Mouse (Mus musculus): ENCODE data around the gene Sdf4. TPM values are rescaled to one million over a fixed set of nuclear protein-coding genes. Genes with fewer than 3 reads are reported as not detected.

Sdf4 gene
- polyA plus RNA-seq (2015; fragmentation: Nextera tagmentation; extraction: Ambion mirVana), result 160 and 166 TPM in 2 replicates

DNA sequence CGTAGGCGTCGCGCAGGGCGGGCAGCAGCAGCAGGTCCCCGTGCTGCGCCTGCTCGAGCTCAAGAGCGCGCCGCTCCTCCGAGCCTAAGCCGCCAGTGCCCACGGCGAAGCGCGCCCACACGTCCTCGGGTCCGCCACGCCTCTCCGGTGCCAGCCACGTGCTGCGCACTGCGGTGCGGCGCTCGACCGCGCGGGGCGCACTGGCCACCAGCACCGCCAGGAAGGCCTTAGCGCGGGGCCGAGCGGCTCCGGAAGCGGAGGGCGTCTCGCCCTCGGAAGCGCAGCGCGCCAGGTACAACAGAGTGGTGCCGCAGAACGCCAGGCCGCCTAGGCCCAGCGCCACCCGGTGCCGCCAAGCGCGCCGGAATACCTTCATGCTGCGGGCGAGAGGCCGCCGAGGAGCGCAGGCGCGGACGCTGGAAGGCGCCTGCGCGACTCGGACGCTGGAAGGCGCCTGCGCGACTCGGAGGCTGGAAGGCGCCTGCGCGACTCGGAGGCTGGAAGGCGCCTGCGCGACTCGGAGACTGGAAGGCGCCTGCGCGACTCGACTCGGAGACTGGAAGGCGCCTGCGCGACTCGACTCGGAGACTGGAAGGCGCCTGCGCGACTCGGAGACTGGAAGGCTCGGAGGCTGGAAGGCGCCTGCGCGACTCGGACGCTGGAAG, at the start of gene Sdf4, which contains the start of gene B3galt6:
TSS of gene Sdf4 (plus strand) at position 632 of the 665 bp plus-strand sequence.
TSS of gene B3galt6 (minus strand) at position 409 of the 665 bp plus-strand sequence.
- WGBS, result under 1% methylated on average over 98 of the region's 99 CpGs
- ATAC-seq (ENCODE audit: low FRiP score, low read depth), result peak; percentile 81
- peak within 1 kb of the TSS; percentile 84 for H3K4me3 ChIP-seq

DNA sequence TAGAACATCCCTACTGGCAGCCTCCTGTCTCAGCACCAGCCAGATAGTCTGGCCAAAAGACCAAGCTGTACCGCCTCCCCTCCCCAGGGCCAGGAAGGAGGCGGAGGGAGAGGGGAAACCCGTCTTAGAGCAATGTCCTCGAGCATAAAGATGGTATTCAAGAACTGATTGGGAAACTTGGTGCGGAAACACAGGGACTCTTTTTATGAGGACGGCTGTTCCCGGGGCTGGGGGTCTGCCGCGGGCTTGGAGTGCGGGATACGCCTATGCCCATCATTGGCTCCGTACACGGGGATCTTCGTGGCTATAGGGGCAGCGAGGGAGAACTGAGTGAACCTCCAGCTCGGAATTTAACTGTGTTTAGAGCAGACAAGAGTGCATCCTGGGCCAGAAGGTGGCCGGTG, 49.6 kb upstream of the Sdf4 start:
- peak overlapping the region; percentile 86 for H3K27ac ChIP-seq
- ATAC-seq (ENCODE audit: low FRiP score, low read depth), result peak; percentile 62
- peak overlapping the region; percentile 97 for H3K4me2 ChIP-seq (replicated peaks)
- H3K36me3 ChIP-seq, result peaks cover 17% of the 10 kb centered on the region
- H3K9me3 ChIP-seq, result no peaks in the 10 kb centered on the region
- no peaks in the 10 kb centered on the region for H3K27me3 ChIP-seq
- WGBS, result under 1% methylated on average over 17 of the region's 17 CpGs
- peak overlapping the region; percentile 96 for H3K9ac ChIP-seq
- peak overlapping the region; percentile 96 for H3K4me3 ChIP-seq
- peaks cover 19% of the 10 kb centered on the region for H3K4me1 ChIP-seq

More for the DNA sequence above, at the start of gene Sdf4, which contains the start of gene B3galt6:
- Histone ChIP-seq H3K9ac (peak within 1 kb of the TSS; percentile 89), H3K27ac (peak within 1 kb of the TSS; percentile 94), H3K36me3 (peaks cover 29% of the 10 kb centered on the region), H3K4me2 (replicated peaks) (peak within 1 kb of the TSS; percentile 98), H3K27me3 (no peaks in the 10 kb centered on the region), H3K4me1 (peaks cover 27% of the 10 kb centered on the region), H3K9me3 (no peaks in the 10 kb centered on the region)

DNA sequence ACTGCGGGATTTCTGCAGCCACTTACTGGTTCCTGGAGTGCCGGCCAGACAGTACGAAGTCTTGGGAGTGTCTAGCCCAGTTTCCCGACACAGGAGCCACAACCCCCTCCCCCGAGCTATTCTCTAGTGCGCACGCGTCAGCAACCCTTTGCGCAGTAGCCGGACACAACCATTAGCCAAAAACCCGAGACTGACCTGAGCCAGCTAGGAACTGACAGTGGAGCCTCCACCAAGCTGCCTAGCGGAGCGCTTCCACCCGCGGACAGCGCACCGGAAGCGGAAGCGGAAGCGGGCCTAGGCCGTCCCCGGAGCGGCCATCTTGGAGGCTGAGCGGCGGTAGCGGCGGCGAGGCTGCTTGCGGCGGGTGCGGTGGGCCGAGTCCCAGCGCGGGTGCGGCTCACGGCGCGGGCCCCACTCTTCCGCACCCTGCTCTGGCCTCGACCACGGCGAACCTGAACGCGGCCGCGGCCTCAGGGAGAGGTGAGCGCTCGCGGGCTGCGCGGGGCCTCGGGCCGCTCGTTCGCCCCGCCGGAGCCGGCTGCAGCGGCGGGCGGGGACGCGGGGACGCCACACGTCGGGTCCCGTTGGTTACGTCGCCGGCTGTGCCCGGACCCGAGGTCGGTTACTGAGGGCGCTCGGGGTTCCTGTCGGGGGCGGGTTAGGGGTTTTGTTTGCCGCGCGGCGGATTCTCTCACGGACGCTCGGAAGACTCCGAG, 49.0 kb upstream of the Sdf4 start, which contains the start of gene Ube2j2:
TSS of gene Ube2j2 (plus strand) at position 298 of the 716 bp plus-strand sequence.
- Histone ChIP-seq H3K27ac (peak within 1 kb of the TSS; percentile 86), H3K9ac (peak within 1 kb of the TSS; percentile 96), H3K27me3 (no peaks in the 10 kb centered on the region), H3K36me3 (peaks cover 23% of the 10 kb centered on the region), H3K4me1 (peaks cover 19% of the 10 kb centered on the region), H3K9me3 (no peaks in the 10 kb centered on the region), H3K4me3 (peak within 1 kb of the TSS; percentile 96), H3K4me2 (replicated peaks) (peak within 1 kb of the TSS; percentile 97)
- ATAC-seq (ENCODE audit: low FRiP score, low read depth), result peak; percentile 96
- WGBS, result 1% methylated on average over 73 of the region's 85 CpGs

DNA sequence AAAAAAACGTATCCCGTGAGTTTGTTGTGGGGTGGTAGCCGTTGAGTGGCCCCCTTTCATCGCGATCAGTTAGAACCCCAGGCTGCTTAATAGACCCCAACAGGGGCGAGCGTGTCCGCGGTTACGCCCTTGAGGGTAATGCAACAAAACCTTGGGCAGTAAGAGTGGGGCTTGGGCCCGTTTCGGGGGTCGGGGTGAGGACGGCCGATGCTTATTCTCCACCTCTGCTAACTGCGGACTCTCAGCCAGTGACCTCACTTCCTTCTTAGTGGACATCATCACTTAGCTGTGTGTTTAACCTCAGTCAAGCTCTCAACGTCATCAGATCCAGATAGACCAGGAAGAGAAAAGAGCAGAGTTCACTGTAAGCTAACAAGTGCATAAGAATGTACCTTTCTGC, 48.4 kb upstream of the Sdf4 start:
- under 1% methylated on average over 17 of the region's 17 CpGs for WGBS
- peak overlapping the region; percentile 97 for H3K4me2 ChIP-seq (replicated peaks)
- peaks cover 19% of the 10 kb centered on the region for H3K4me1 ChIP-seq
- no peaks in the 10 kb centered on the region for H3K9me3 ChIP-seq
- peak overlapping the region; percentile 96 for H3K4me3 ChIP-seq
- no peak for ATAC-seq (ENCODE audit: low FRiP score, low read depth)
- peak overlapping the region; percentile 86; the same call in 1 of the 2 replicates for H3K27ac ChIP-seq
- H3K9ac ChIP-seq, result peak overlapping the region; percentile 96
- H3K36me3 ChIP-seq, result peaks cover 29% of the 10 kb centered on the region
- H3K27me3 ChIP-seq, result no peaks in the 10 kb centered on the region

DNA sequence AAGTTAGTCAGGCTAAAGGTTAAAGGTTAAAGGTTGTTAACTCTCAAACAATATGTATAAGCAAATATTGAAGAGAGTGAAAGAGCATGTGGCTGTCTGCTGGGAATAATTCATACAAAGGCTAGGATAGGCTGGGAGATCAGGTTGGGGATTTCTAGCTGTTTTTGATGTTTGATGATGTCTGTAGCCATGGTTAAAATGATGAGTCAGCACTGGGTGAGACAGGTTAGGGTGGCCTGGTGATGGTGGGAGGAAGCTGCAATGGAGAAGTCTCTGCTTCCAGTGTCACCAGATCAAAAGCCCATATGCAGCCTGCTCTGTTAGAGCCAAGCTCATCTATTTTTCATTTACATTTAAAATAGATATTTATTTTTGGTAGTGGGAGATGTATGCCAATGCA, 45.6 kb upstream of the Sdf4 start:
- peaks cover 57% of the 10 kb centered on the region for H3K36me3 ChIP-seq
- no peak for ATAC-seq (ENCODE audit: low FRiP score, low read depth)

DNA sequence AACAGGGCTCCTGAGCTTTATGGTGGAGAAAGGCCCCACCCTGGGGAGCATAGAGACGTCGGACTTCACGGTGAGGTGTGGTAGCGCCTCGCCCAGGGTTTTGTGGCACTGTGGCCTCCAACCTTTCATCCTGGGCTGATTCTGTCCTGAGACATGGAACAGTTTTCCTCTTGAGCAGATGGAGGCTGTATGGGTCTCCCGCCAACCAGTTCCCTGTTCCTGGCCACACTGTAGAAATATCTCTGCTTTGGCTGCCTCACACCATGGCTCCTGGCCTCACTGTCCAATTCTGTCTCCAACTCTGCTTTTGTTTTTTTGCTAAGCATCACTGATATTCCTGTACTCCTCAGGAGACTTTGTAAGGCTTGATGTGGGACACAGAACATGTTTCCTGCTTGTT, 37.2 kb upstream of the Sdf4 start:
- no peak overlapping the region for H3K27ac ChIP-seq
- peaks cover 79% of the 10 kb centered on the region for H3K36me3 ChIP-seq
- no peak for ATAC-seq (ENCODE audit: low FRiP score, low read depth)

More for the DNA sequence above, 45.6 kb upstream of the Sdf4 start:
- Histone ChIP-seq H3K27ac (no peak overlapping the region), H3K9me3 (no peaks in the 10 kb centered on the region), H3K9ac (no peak overlapping the region), H3K4me1 (peaks cover 19% of the 10 kb centered on the region), H3K27me3 (no peaks in the 10 kb centered on the region), H3K4me2 (replicated peaks) (no peak overlapping the region), H3K4me3 (no peak overlapping the region)

DNA sequence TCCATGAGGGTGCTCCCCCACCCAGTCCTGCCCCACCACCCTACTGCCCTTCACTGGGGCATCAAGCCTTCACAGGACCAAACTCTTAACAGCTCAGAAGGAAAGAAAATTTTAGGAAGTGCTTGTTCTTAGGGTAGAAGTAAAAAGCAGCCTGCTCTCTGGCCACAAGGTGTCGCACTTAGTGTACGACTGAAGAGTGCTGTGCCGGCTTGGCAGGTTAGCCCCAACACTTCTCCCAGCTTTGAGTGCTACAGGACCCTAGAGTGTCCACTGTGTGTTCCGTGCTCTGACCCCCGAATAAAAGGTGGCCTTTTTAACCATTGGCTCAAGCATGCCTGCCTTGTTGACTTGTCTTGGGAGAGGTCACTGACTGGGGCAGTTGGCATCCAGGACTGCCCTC, 33.4 kb upstream of the Sdf4 start:
- 5% methylated on average over 5 of the region's 5 CpGs for WGBS
- Histone ChIP-seq H3K4me2 (replicated peaks) (no peak overlapping the region), H3K9ac (no peak overlapping the region), H3K4me3 (no peak overlapping the region), H3K4me1 (peaks cover 22% of the 10 kb centered on the region), H3K9me3 (no peaks in the 10 kb centered on the region), H3K27me3 (no peaks in the 10 kb centered on the region), H3K36me3 (peaks cover 52% of the 10 kb centered on the region), H3K27ac (no peak overlapping the region)
- peak; percentile 55; the same call in 1 of the 2 replicates for ATAC-seq (ENCODE audit: low FRiP score, low read depth)

More for the DNA sequence above, 37.2 kb upstream of the Sdf4 start:
- Histone ChIP-seq H3K9me3 (no peaks in the 10 kb centered on the region), H3K4me2 (replicated peaks) (no peak overlapping the region), H3K9ac (no peak overlapping the region), H3K4me1 (no peaks in the 10 kb centered on the region), H3K4me3 (no peak overlapping the region), H3K27me3 (no peaks in the 10 kb centered on the region)
- WGBS, result 94% methylated on average over 6 of the region's 6 CpGs

DNA sequence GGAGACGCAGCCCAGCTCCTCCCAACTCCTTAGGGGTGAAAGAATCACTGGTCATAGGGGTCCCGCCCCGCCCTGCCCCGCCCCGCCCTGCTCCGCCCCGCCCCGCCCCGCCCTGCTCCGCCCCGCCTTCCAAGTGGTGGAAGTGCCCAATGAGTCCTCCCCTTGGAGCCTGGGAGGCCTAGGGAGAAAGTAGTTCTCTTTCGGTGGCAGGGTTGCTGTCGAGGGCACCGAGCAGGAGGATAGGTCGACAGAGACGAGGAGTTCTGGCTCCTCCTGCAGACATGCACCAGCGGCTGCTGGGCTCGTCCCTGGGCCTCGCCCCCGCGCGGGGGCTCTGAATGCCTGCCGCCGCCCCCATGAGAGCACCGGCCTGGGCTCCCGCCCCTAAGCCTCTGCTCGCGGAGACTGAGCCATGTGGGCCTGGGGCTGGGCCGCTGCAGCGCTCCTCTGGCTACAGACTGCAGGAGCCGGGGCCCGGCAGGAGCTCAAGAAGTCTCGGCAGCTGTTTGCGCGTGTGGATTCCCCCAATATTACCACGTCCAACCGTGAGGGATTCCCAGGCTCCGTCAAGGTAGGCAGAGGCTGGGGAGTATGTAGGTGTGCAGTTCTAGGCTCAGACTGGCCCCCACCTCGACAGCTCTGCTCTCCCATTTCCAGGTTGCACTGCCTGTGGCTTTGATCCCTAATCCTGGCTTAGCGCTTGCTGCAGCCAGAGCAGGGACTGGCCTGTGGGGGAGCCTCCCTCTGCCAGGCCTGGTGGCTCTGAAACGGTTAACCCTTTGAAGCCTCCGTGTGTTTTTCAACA, 30.3 kb upstream of the Sdf4 start, which contains the start of gene C1qtnf12:
TSS of gene C1qtnf12 (plus strand) at position 152 of the 805 bp plus-strand sequence.
- ATAC-seq (ENCODE audit: low FRiP score, low read depth), result peak; percentile 73
- peak within 1 kb of the TSS; percentile 63 for H3K4me3 ChIP-seq
- peaks cover 22% of the 10 kb centered on the region for H3K4me1 ChIP-seq
- under 1% methylated on average over 27 of the region's 42 CpGs for WGBS
- H3K9ac ChIP-seq, result peak within 1 kb of the TSS; percentile 81
- peak within 1 kb of the TSS; percentile 63; the same call in 1 of the 2 replicates for H3K27ac ChIP-seq
- peaks cover 54% of the 10 kb centered on the region for H3K36me3 ChIP-seq
- no peaks in the 10 kb centered on the region for H3K9me3 ChIP-seq
- no peaks in the 10 kb centered on the region for H3K27me3 ChIP-seq
- H3K4me2 ChIP-seq (replicated peaks), result peak within 1 kb of the TSS; percentile 93

DNA sequence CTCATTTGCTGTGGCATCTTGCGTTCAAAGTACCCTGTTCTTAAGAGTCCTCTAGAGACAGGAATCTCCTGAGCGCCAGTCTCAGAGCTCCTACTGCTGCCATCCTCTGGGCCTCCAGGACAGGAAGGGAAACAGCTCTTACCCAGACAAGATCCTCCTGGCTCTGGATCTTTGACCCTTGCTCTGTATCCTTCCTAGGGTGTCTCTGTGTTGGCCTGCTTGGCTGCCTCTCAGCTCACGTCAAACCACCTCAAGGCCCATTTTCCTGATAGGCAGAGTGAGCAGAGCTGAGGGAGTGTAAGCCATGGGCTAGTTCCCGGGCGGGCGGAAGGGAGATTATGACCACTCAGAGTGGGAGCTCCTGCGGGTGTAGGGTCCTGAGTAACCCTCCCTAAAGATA, 29.6 kb upstream of the Sdf4 start:
- no peak for ATAC-seq (ENCODE audit: low FRiP score, low read depth)
- peaks cover 48% of the 10 kb centered on the region for H3K36me3 ChIP-seq
- H3K4me3 ChIP-seq, result peak overlapping the region; percentile 63
- no peak overlapping the region for H3K27ac ChIP-seq
- no peaks in the 10 kb centered on the region for H3K9me3 ChIP-seq
- no peaks in the 10 kb centered on the region for H3K27me3 ChIP-seq
- H3K9ac ChIP-seq, result peak overlapping the region; percentile 81
- peaks cover 22% of the 10 kb centered on the region for H3K4me1 ChIP-seq
- peak overlapping the region; percentile 93 for H3K4me2 ChIP-seq (replicated peaks)
- WGBS, result 45% methylated on average over 7 of the region's 7 CpGs

DNA sequence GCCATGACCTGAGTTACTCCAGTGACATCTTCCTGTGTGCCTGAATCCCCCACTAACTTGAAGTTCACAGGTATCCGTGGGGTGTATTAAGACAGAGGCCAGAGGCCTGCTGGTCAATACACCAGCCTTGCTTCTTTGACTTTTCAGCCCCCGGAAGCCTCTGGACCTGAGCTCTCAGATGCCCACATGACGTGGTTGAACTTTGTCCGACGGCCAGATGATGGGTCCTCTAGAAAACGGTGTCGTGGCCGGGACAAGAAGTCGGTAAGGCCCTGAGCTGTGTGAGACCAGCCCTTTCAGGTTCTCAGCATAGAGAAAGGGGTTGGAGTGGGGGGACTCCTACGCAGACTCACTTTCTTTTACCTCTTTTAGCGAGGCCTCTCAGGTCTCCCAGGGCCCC, 28.3 kb upstream of the Sdf4 start:
- no peak for ATAC-seq (ENCODE audit: low FRiP score, low read depth)
- Histone ChIP-seq H3K36me3 (peaks cover 40% of the 10 kb centered on the region), H3K9me3 (no peaks in the 10 kb centered on the region), H3K4me3 (no peak overlapping the region), H3K4me2 (replicated peaks) (no peak overlapping the region), H3K4me1 (peaks cover 22% of the 10 kb centered on the region), H3K27me3 (no peaks in the 10 kb centered on the region), H3K9ac (no peak overlapping the region), H3K27ac (no peak overlapping the region)
- 88% methylated on average over 11 of the region's 11 CpGs for WGBS

DNA sequence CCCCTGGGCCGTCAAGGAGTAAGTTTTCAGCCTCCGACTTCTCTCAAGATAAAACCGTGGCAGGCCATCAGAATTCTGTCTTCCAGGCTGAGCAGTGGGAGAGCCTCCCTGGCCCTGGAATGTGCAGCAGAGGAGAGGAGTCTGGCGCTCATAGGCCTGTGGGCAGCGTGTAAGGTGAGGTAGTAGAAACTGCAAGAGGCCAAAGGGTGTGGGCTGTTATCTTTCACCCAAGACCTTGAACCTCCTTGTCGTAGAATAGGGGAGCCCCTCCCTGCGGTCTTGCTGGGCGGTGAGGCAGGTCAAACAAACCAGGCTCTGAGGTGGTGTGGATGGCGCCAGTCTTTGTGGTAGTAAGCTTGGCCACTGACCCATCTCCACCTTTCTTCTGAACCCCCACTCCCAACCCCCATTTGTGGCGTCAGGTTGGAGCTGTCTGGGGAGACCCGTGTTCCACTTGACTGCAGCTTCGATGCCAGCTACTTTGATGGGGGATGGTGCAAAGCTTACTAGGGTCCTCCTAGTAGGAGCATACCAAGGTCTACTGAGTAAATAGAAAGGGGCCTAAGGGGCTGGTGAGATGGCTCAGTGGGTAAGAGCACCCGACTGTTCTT, 23.5 kb upstream of the Sdf4 start:
- Histone ChIP-seq H3K36me3 (peaks cover 31% of the 10 kb centered on the region), H3K4me2 (replicated peaks) (no peak overlapping the region), H3K27me3 (no peaks in the 10 kb centered on the region), H3K9ac (no peak overlapping the region), H3K27ac (no peak overlapping the region), H3K9me3 (no peaks in the 10 kb centered on the region), H3K4me1 (no peaks in the 10 kb centered on the region), H3K4me3 (no peak overlapping the region)
- ATAC-seq (ENCODE audit: low FRiP score, low read depth), result no peak
- 82% methylated on average over 13 of the region's 13 CpGs for WGBS

Measured in limb, embryonic 13.5 days (tissue).